ENCODE assay signal across 11 mouse cellular contexts in genomic region chr4:32916689-32917385, GRCm38 (mm10). TPM values are rescaled to one million over a fixed set of nuclear protein-coding genes. Genes with fewer than 3 reads are reported as not detected.
A peak's percentile ranks its signal among the peaks of the same experiment; 100 is the strongest.
DNase-seq lines count a peak whose midpoint lies in the region; ATAC-seq lines count a peak whose summit lies in the region.
"Had no signal": no experiment of that assay in that cellular context is flagged by ENCODE, and none has a peak within 500 bp of the region (broad histone marks: within the 10 kb centered on the region; RNA-seq: fewer than 3 reads in every experiment).

No protein-coding gene starts in this region.

- no peaks in the 10 kb centered on the region for H3K27me3 ChIP-seq in limb, embryonic 12.5 days
- H3K27me3 ChIP-seq in limb, embryonic 10.5 days (ENCODE audit: low read depth, poor library complexity, severe bottlenecking), result no peaks in the 10 kb centered on the region
- no peaks in the 10 kb centered on the region for H3K27me3 ChIP-seq in embryonic facial prominence, embryonic 10.5 days (replicated peaks; ENCODE audit: low read depth, poor library complexity, severe bottlenecking)
- H3K27me3 ChIP-seq in kidney, embryonic 14.5 days (ENCODE audit: control insufficient read depth, insufficient read depth, low read length), result no peaks in the 10 kb centered on the region
- no peaks in the 10 kb centered on the region for H3K27me3 ChIP-seq in midbrain, embryonic 13.5 days

- no peak overlapping the region for H3K27ac ChIP-seq in limb, embryonic 12.5 days
- no peak overlapping the region for H3K27ac ChIP-seq in limb, embryonic 10.5 days
- peak overlapping the region; percentile 70 for H3K27ac ChIP-seq in embryonic facial prominence, embryonic 10.5 days (replicated peaks)
- peak overlapping the region; percentile 73; the same call in 1 of the 2 replicates for H3K27ac ChIP-seq in kidney, embryonic 14.5 days (ENCODE audit: low read depth, low read length)
- peak overlapping the region; percentile 70; the same call in 1 of the 2 replicates for H3K27ac ChIP-seq in midbrain, embryonic 13.5 days

- no peak overlapping the region for H3K4me2 ChIP-seq in limb, embryonic 12.5 days
- H3K4me2 ChIP-seq in kidney, embryonic 14.5 days (replicated peaks; ENCODE audit: low read depth, low read length), result no peak overlapping the region
- no peak overlapping the region for H3K4me2 ChIP-seq in midbrain, embryonic 13.5 days (replicated peaks)

- H3K36me3 ChIP-seq in limb, embryonic 12.5 days, result no peaks in the 10 kb centered on the region
- H3K36me3 ChIP-seq in limb, embryonic 10.5 days, result no peaks in the 10 kb centered on the region
- H3K36me3 ChIP-seq in embryonic facial prominence, embryonic 10.5 days (replicated peaks), result no peaks in the 10 kb centered on the region
- no peaks in the 10 kb centered on the region for H3K36me3 ChIP-seq in kidney, embryonic 14.5 days (ENCODE audit: control insufficient read depth, insufficient read depth, low read length)
- no peaks in the 10 kb centered on the region for H3K36me3 ChIP-seq in midbrain, embryonic 13.5 days

- H3K4me1 ChIP-seq in limb, embryonic 12.5 days (replicated peaks), result no peaks in the 10 kb centered on the region
- H3K4me1 ChIP-seq in limb, embryonic 10.5 days, result peaks cover 8% of the 10 kb centered on the region; the same call in 1 of the 2 replicates
- peaks cover 57% of the 10 kb centered on the region for H3K4me1 ChIP-seq in embryonic facial prominence, embryonic 10.5 days
- H3K4me1 ChIP-seq in kidney, embryonic 14.5 days (ENCODE audit: control insufficient read depth, insufficient read depth, low read length), result peaks cover 20% of the 10 kb centered on the region; the same call in 1 of the 2 replicates
- H3K4me1 ChIP-seq in midbrain, embryonic 13.5 days (replicated peaks), result peaks cover 68% of the 10 kb centered on the region

- no peaks in the 10 kb centered on the region for H3K9me3 ChIP-seq in limb, embryonic 12.5 days
- no peaks in the 10 kb centered on the region for H3K9me3 ChIP-seq in limb, embryonic 10.5 days (replicated peaks)
- H3K9me3 ChIP-seq in embryonic facial prominence, embryonic 10.5 days, result no peaks in the 10 kb centered on the region
- H3K9me3 ChIP-seq in kidney, embryonic 14.5 days (ENCODE audit: control insufficient read depth, low read length), result no peaks in the 10 kb centered on the region
- no peaks in the 10 kb centered on the region for H3K9me3 ChIP-seq in midbrain, embryonic 13.5 days

- intact Hi-C loops in heart, postnatal 14 days (cut with DNase I), result no loop called here

- no peak overlapping the region for H3K9ac ChIP-seq in limb, embryonic 12.5 days (replicated peaks)
- no peak overlapping the region for H3K9ac ChIP-seq in kidney, embryonic 14.5 days (ENCODE audit: low read depth, low read length)
- H3K9ac ChIP-seq in midbrain, embryonic 13.5 days (replicated peaks), result no peak overlapping the region
- H3K9ac ChIP-seq: forebrain, postnatal 0 days had no signal

- 62% methylated on average over 6 of the region's 6 CpGs for WGBS in limb, embryonic 12.5 days
- WGBS in limb, embryonic 10.5 days, result 65% methylated on average over 6 of the region's 6 CpGs
- 49% methylated on average over 6 of the region's 6 CpGs for WGBS in embryonic facial prominence, embryonic 10.5 days
- WGBS in kidney, embryonic 14.5 days, result 47% methylated on average over 6 of the region's 6 CpGs
- WGBS in midbrain, embryonic 13.5 days, result 55% methylated on average over 6 of the region's 6 CpGs

- 0 out of 2 replicates have a peak, but pooled peaks have one; percentile 53 for ATAC-seq in limb, embryonic 12.5 days (ENCODE audit: insufficient number of reproducible peaks, insufficient read depth, low FRiP score, low TSS enrichment, low read depth)
- ATAC-seq in kidney, embryonic 14.5 days (ENCODE audit: low FRiP score, low TSS enrichment), result peak; percentile 61
- no peak for ATAC-seq in midbrain, embryonic 13.5 days
- no peak for ATAC-seq in monocyte, adult 5-6 weeks (replicated peaks; ENCODE audit: insufficient number of reproducible peaks, low FRiP score, low TSS enrichment, poor library complexity, severe bottlenecking)
- ATAC-seq: CD4-positive, CD25-positive, alpha-beta regulatory T cell, adult 4 months had no signal

- DNase-seq in limb, embryonic 10.5 days (ENCODE audit: low spot score), result no peak
- peak; percentile 30 for DNase-seq in embryonic facial prominence, embryonic 10.5 days (ENCODE audit: low spot score)
- DNase-seq in urinary bladder, adult 2 months (ENCODE audit: low spot score), result no peak
- no peak for DNase-seq in heart, postnatal 14 days
- DNase-seq: cerebellum, adult 11 months; forebrain, postnatal 0 days had no signal

- no peak overlapping the region for H3K4me3 ChIP-seq in limb, embryonic 12.5 days (replicated peaks)
- H3K4me3 ChIP-seq in limb, embryonic 10.5 days, result no peak overlapping the region
- H3K4me3 ChIP-seq in embryonic facial prominence, embryonic 10.5 days, result no peak overlapping the region
- H3K4me3 ChIP-seq in kidney, embryonic 14.5 days (ENCODE audit: low read length), result no peak overlapping the region
- no peak overlapping the region for H3K4me3 ChIP-seq in midbrain, embryonic 13.5 days (replicated peaks)

RNA-seq across cellular contexts. Expression of gene Ankrd6, which starts 33.8 kb away (rescaled TPM):
- 13.6 and 14.0 TPM in 2 replicates for polyA plus RNA-seq in limb, embryonic 12.5 days (2016; fragmentation: Nextera tagmentation; extraction: Ambion mirVana)
- polyA plus RNA-seq in limb, embryonic 10.5 days (2016; fragmentation: Nextera tagmentation; extraction: Ambion mirVana), result 8.4 and 9.6 TPM in 2 replicates
- 12.2 and 16.4 TPM in 2 replicates for polyA plus RNA-seq in embryonic facial prominence, embryonic 10.5 days (2016; fragmentation: Nextera tagmentation; extraction: Ambion mirVana)
- polyA plus RNA-seq in kidney, embryonic 14.5 days (2014; fragmentation: Nextera tagmentation; extraction: Ambion mirVana), result 7.1 and 14.3 TPM in 2 replicates
- polyA plus RNA-seq in midbrain, embryonic 13.5 days (2015; fragmentation: Nextera tagmentation; extraction: Ambion mirVana), result 30.4 and 32.2 TPM in 2 replicates
- total RNA-seq in monocyte, adult 5-6 weeks (2017), result not detected in 3 replicates
- 0.96 and 1.8 TPM in 2 replicates for polyA plus RNA-seq in urinary bladder, adult 2 months (2012; rRNA removed)
- total RNA-seq in heart, postnatal 14 days (2021), result 1 to 10 TPM; 3.0 to 4.1 TPM

Comparison
In these comparisons a context has a peak if more than half of its experiments do, and no peak if none do; other contexts are left out.
1. ATAC-seq: peak in limb, embryonic 12.5 days (single experiment) and kidney, embryonic 14.5 days (single experiment); none in midbrain, embryonic 13.5 days (single experiment) and monocyte, adult 5-6 weeks (single experiment).
2. H3K27ac ChIP-seq: peak in embryonic facial prominence, embryonic 10.5 days (single experiment), kidney, embryonic 14.5 days (single experiment) and midbrain, embryonic 13.5 days (single experiment); none in limb, embryonic 12.5 days (single experiment) and limb, embryonic 10.5 days (single experiment).